Comparison of ENCODE assay signal across 14 mouse cellular contexts in the genomic region with DNA sequence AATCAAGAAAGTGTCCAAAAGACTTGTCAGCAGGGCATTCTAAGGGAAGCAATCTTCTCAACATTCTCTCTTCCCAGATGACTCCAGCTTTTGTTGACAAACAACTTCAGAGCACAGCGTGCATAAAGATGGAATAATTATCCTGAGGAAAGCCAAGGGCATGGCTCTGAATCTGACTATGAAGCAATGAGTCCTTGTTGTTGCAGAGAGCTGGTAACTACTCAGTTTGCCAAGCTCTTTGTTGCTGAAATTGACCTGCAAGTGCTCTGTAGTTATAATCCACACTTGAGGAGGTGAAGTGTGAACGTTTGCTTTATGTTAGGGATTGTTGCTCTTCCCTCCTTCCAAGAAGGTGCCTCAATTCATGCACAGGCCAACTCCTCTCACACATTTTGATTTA.
DNase-seq lines count a peak whose midpoint lies in the region; ATAC-seq lines count a peak whose summit lies in the region.
"Had no signal": no experiment of that assay in that cellular context is flagged by ENCODE, and none has a peak within 500 bp of the region (broad histone marks: within the 10 kb centered on the region; RNA-seq: fewer than 3 reads in every experiment).

No protein-coding gene starts in this region.

- no peaks in the 10 kb centered on the region for H3K27me3 ChIP-seq in kidney, embryonic 15.5 days
- no peaks in the 10 kb centered on the region for H3K27me3 ChIP-seq in midbrain, embryonic 12.5 days
- no peaks in the 10 kb centered on the region for H3K27me3 ChIP-seq in midbrain, embryonic 16.5 days (ENCODE audit: control insufficient read depth, insufficient read depth, low read depth, low read length)
- no peaks in the 10 kb centered on the region for H3K27me3 ChIP-seq in limb, embryonic 10.5 days (ENCODE audit: low read depth, poor library complexity, severe bottlenecking)
- H3K27me3 ChIP-seq in stomach, embryonic 15.5 days (replicated peaks): no peaks in the 10 kb centered on the region

- no peaks in the 10 kb centered on the region for H3K9me3 ChIP-seq in kidney, embryonic 15.5 days (replicated peaks)
- H3K9me3 ChIP-seq in midbrain, embryonic 12.5 days: 0 out of 2 replicates have a peak, but pooled peaks cover 3% of the 10 kb centered on the region
- 0 out of 2 replicates have a peak, but pooled peaks cover 2% of the 10 kb centered on the region for H3K9me3 ChIP-seq in midbrain, embryonic 16.5 days (replicated peaks; ENCODE audit: control insufficient read depth, low read length, poor library complexity, severe bottlenecking)
- no peaks in the 10 kb centered on the region for H3K9me3 ChIP-seq in limb, embryonic 10.5 days (replicated peaks)
- no peaks in the 10 kb centered on the region for H3K9me3 ChIP-seq in stomach, embryonic 15.5 days

- DNase-seq in kidney, postnatal 25 days: no peak
- DNase-seq in limb, embryonic 10.5 days (ENCODE audit: low spot score): no peak
- DNase-seq in adrenal gland, postnatal 36 days: no peak
- no peak for DNase-seq in cerebellum, adult 9-10 months
- DNase-seq: cerebellum, adult 9-11 months; gastrocnemius, postnatal 25 days; heart, postnatal 36 days; thymus, adult 18-20 months had no signal

- no peak overlapping the region for H3K9ac ChIP-seq in kidney, embryonic 15.5 days
- H3K9ac ChIP-seq in midbrain, embryonic 12.5 days (replicated peaks): no peak overlapping the region
- no peak overlapping the region for H3K9ac ChIP-seq in midbrain, embryonic 16.5 days (ENCODE audit: low read depth, low read length)
- H3K9ac ChIP-seq in stomach, embryonic 15.5 days: no peak overlapping the region
- H3K9ac ChIP-seq: liver, embryonic 14.5 days had no signal

- peak; percentile 50 for ATAC-seq in kidney, embryonic 15.5 days (replicated peaks; ENCODE audit: low FRiP score)
- peak; percentile 34; the same call in 1 of the 2 replicates for ATAC-seq in midbrain, embryonic 12.5 days (ENCODE audit: low FRiP score, low read depth)
- ATAC-seq in midbrain, embryonic 16.5 days: no peak
- no peak for ATAC-seq in stomach, embryonic 15.5 days (ENCODE audit: insufficient read depth, low FRiP score, low read depth)

- WGBS in kidney, embryonic 15.5 days: 30% methylated on average over 2 of the region's 2 CpGs
- 45% methylated on average over 2 of the region's 2 CpGs for WGBS in midbrain, embryonic 12.5 days
- 66% methylated on average over 2 of the region's 2 CpGs for WGBS in midbrain, embryonic 16.5 days
- WGBS in limb, embryonic 10.5 days: 42% methylated on average over 2 of the region's 2 CpGs
- 43% methylated on average over 2 of the region's 2 CpGs for WGBS in stomach, embryonic 15.5 days

- H3K36me3 ChIP-seq in kidney, embryonic 15.5 days: no peaks in the 10 kb centered on the region
- H3K36me3 ChIP-seq in midbrain, embryonic 12.5 days: no peaks in the 10 kb centered on the region
- H3K36me3 ChIP-seq in midbrain, embryonic 16.5 days (ENCODE audit: control insufficient read depth, insufficient read depth, low read length): no peaks in the 10 kb centered on the region
- H3K36me3 ChIP-seq in limb, embryonic 10.5 days: 0 out of 2 replicates have a peak, but pooled peaks cover 4% of the 10 kb centered on the region
- H3K36me3 ChIP-seq in stomach, embryonic 15.5 days: no peaks in the 10 kb centered on the region

- H3K4me1 ChIP-seq in kidney, embryonic 15.5 days: peaks cover 16% of the 10 kb centered on the region
- H3K4me1 ChIP-seq in midbrain, embryonic 12.5 days: peaks cover 16% of the 10 kb centered on the region; the same call in 1 of the 2 replicates
- no peaks in the 10 kb centered on the region; the same call in 1 of the 2 replicates for H3K4me1 ChIP-seq in midbrain, embryonic 16.5 days (ENCODE audit: control insufficient read depth, insufficient read depth, low read length)
- H3K4me1 ChIP-seq in limb, embryonic 10.5 days: peaks cover 35% of the 10 kb centered on the region
- no peaks in the 10 kb centered on the region for H3K4me1 ChIP-seq in stomach, embryonic 15.5 days

- no peak overlapping the region for H3K4me2 ChIP-seq in kidney, embryonic 15.5 days
- H3K4me2 ChIP-seq in midbrain, embryonic 12.5 days (replicated peaks): no peak overlapping the region
- no peak overlapping the region for H3K4me2 ChIP-seq in midbrain, embryonic 16.5 days (ENCODE audit: low read length)
- H3K4me2 ChIP-seq in stomach, embryonic 15.5 days: no peak overlapping the region

- no peak overlapping the region for H3K4me3 ChIP-seq in kidney, embryonic 15.5 days (replicated peaks)
- H3K4me3 ChIP-seq in midbrain, embryonic 12.5 days: no peak overlapping the region
- no peak overlapping the region for H3K4me3 ChIP-seq in midbrain, embryonic 16.5 days (ENCODE audit: low read depth, low read length)
- no peak overlapping the region for H3K4me3 ChIP-seq in limb, embryonic 10.5 days
- H3K4me3 ChIP-seq in stomach, embryonic 15.5 days (replicated peaks): no peak overlapping the region
- H3K4me3 ChIP-seq: myocyte had no signal

- H3K27ac ChIP-seq in kidney, embryonic 15.5 days: peak overlapping the region; percentile 69
- H3K27ac ChIP-seq in midbrain, embryonic 12.5 days (replicated peaks): 0 out of 2 replicates have a peak overlapping the region, but pooled peaks have one; percentile 10
- no peak overlapping the region for H3K27ac ChIP-seq in midbrain, embryonic 16.5 days (ENCODE audit: low read length)
- H3K27ac ChIP-seq in limb, embryonic 10.5 days: peak overlapping the region; percentile 85
- peak overlapping the region; percentile 3; the same call in 1 of the 2 replicates for H3K27ac ChIP-seq in stomach, embryonic 15.5 days
- H3K27ac ChIP-seq: liver, embryonic 14.5 days had no signal

Comparison
In these comparisons a context has a peak if more than half of its experiments do, and no peak if none do; other contexts are left out.
1. ATAC-seq: peak in kidney, embryonic 15.5 days (single experiment) and midbrain, embryonic 12.5 days (single experiment); none in midbrain, embryonic 16.5 days (single experiment) and stomach, embryonic 15.5 days (single experiment).